Mouse (Mus musculus): ENCODE measurements around the gene Tmem88. TPM values are rescaled to one million over a fixed set of nuclear protein-coding genes. Genes with fewer than 3 reads are reported as not detected.
A peak's percentile ranks its signal among the peaks of the same experiment; 100 is the strongest.

Gene Tmem88
- polyA plus RNA-seq, 1 experiment from 2014 or later = 34.8 TPM

DNA sequence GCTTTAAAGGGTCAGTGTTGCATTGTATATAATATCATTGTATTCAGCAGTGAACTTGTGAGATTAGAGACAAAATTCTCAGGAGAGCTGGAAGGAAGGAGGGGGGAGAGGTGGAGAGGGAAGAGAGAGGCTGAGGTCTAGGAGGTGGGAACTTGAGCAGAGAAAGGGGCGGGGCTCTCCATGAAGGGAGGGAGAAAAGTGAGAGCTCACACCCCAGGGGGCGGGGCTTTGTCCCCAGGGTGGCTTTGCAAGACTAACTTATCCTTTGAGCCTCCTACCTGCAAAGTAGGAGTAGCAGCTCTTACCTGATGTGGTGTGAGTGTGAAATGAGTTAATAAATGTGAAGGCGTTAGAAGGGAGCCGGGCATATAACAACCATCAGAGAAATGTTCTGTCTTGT is 30.7 kb upstream of the Tmem88 start:
- no peak overlapping the region for H3K4me2 ChIP-seq (ENCODE audit: low read length)
- H3K9ac ChIP-seq (ENCODE audit: low read length) = no peak overlapping the region
- no peaks in the 10 kb centered on the region for H3K36me3 ChIP-seq (ENCODE audit: control insufficient read depth, insufficient read depth, low read length)
- no peaks in the 10 kb centered on the region for H3K27me3 ChIP-seq (replicated peaks; ENCODE audit: control insufficient read depth, insufficient read depth, low read length)
- WGBS = 17% methylated on average over 4 of the region's 4 CpGs
- ATAC-seq (replicated peaks; ENCODE audit: low FRiP score, low TSS enrichment, low read depth) (no peak), DNase-seq (ENCODE audit: low spot score) (no peak)
- no peak overlapping the region for H3K4me3 ChIP-seq (ENCODE audit: low read depth, low read length)
- H3K4me1 ChIP-seq (replicated peaks; ENCODE audit: control insufficient read depth, insufficient read depth, low read length) = peaks cover 8% of the 10 kb centered on the region; the same call in 1 of the 2 replicates
- no peaks in the 10 kb centered on the region for H3K9me3 ChIP-seq (ENCODE audit: control insufficient read depth, low read length)
- H3K27ac ChIP-seq (ENCODE audit: low read depth) = no peak overlapping the region

GRCm38 (mm10) chr11:69426246-69426645 is 28.2 kb upstream of the Tmem88 start:
- no peak overlapping the region for H3K4me2 ChIP-seq (ENCODE audit: low read length)
- H3K9ac ChIP-seq (ENCODE audit: low read length) = no peak overlapping the region
- H3K4me1 ChIP-seq (replicated peaks; ENCODE audit: control insufficient read depth, insufficient read depth, low read length) = peaks cover 3% of the 10 kb centered on the region; the same call in 1 of the 2 replicates
- no peak overlapping the region for H3K27ac ChIP-seq (ENCODE audit: low read depth)
- no peak for ATAC-seq (replicated peaks; ENCODE audit: low FRiP score, low TSS enrichment, low read depth)
- H3K36me3 ChIP-seq (ENCODE audit: control insufficient read depth, insufficient read depth, low read length) = no peaks in the 10 kb centered on the region
- no peak overlapping the region for H3K4me3 ChIP-seq (ENCODE audit: low read depth, low read length)
- H3K9me3 ChIP-seq (ENCODE audit: control insufficient read depth, low read length) = no peaks in the 10 kb centered on the region
- H3K27me3 ChIP-seq (replicated peaks; ENCODE audit: control insufficient read depth, insufficient read depth, low read length) = peaks cover 15% of the 10 kb centered on the region
- no peak for DNase-seq (ENCODE audit: low spot score)
- WGBS = 80% methylated on average over 2 of the region's 2 CpGs

DNA sequence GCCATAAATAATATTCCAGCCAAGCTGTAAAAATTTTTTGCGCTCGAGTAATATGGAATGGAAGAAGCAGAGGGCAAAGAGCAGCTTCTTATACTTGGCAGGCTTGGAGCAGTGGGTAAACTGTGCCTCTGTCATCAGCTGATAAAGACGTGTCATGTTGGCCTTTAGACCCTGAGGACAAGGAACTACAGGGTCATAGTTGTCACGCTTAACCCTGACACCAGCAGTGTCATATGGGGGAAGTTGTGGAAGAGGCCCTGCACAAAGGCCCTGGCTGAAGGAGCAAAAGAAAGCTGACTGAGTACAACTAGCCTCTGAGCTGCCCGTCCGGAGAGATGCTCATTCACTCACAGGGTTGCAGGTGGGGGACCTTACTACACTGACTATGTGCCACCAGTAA is 25.9 kb upstream of the Tmem88 start:
- Histone ChIP-seq H3K27me3 (replicated peaks; ENCODE audit: control insufficient read depth, insufficient read depth, low read length) (peaks cover 22% of the 10 kb centered on the region), H3K4me3 (ENCODE audit: low read depth, low read length) (no peak overlapping the region), H3K9me3 (ENCODE audit: control insufficient read depth, low read length) (no peaks in the 10 kb centered on the region), H3K4me1 (replicated peaks; ENCODE audit: control insufficient read depth, insufficient read depth, low read length) (peaks cover 16% of the 10 kb centered on the region), H3K36me3 (ENCODE audit: control insufficient read depth, insufficient read depth, low read length) (no peaks in the 10 kb centered on the region), H3K27ac (ENCODE audit: low read depth) (no peak overlapping the region), H3K9ac (ENCODE audit: low read length) (no peak overlapping the region), H3K4me2 (ENCODE audit: low read length) (no peak overlapping the region)
- ATAC-seq (replicated peaks; ENCODE audit: low FRiP score, low TSS enrichment, low read depth) (no peak), DNase-seq (ENCODE audit: low spot score) (no peak)
- WGBS = 62% methylated on average over 6 of the region's 6 CpGs

- Histone ChIP-seq H3K9me3 (ENCODE audit: control insufficient read depth, low read length) (no peaks in the 10 kb centered on the region), H3K27ac (ENCODE audit: low read depth) (no peak overlapping the region), H3K9ac (ENCODE audit: low read length) (no peak overlapping the region), H3K4me1 (replicated peaks; ENCODE audit: control insufficient read depth, insufficient read depth, low read length) (peaks cover 16% of the 10 kb centered on the region), H3K36me3 (ENCODE audit: control insufficient read depth, insufficient read depth, low read length) (no peaks in the 10 kb centered on the region), H3K27me3 (replicated peaks; ENCODE audit: control insufficient read depth, insufficient read depth, low read length) (peaks cover 22% of the 10 kb centered on the region), H3K4me2 (ENCODE audit: low read length) (no peak overlapping the region), H3K4me3 (ENCODE audit: low read depth, low read length) (no peak overlapping the region)
- 87% methylated on average over 10 of the region's 10 CpGs for WGBS
- no peak for DNase-seq (ENCODE audit: low spot score)
- ATAC-seq (replicated peaks; ENCODE audit: low FRiP score, low TSS enrichment, low read depth) = no peak
These were observed 24.8 kb upstream of the Tmem88 start for GRCm38 (mm10) chr11:69422842-69423241.

DNA sequence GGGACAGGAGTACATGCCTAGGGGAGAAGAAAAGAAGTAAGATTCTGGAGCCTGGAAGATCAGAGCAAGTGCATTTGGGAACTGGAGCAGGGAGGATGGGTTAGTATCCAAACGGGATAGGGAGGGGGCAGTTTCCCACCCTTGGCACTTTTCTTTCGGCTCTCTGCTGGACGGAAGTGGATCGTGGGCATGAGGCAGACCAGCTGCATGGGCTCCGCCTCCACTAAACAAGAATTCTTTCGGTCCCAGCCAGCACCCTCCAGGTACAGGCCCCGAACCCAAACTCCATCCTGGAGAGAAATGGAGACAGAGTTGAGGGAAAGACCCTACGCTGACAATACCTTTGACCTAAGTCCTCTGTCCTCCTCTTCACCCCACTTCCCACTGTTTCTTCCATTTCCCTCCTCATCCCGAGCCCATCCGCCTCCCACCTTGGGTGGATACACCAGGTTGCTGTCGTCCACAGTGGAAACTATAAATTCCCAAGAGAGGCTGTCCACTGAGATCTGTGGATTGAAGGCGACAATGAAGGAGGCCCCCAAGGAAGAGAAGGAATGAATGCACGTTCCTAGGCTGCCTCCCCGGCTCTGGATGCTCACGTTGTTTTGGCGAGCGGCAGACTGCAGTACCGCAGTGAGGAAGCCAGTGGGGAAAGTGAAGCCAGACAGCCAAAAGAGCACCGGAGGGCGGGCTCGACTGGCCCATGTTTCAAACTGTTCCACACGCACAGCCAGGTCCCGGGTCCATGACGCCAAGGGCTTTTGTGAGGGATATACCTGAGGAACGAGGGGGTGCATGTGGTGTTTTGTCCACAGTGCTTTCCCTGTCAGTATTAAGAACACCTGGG is 23.3 kb upstream of the Tmem88 start:
- Histone ChIP-seq H3K9me3 (ENCODE audit: control insufficient read depth, low read length) (no peaks in the 10 kb centered on the region), H3K27ac (ENCODE audit: low read depth) (no peak overlapping the region), H3K4me1 (replicated peaks; ENCODE audit: control insufficient read depth, insufficient read depth, low read length) (peaks cover 21% of the 10 kb centered on the region), H3K36me3 (ENCODE audit: control insufficient read depth, insufficient read depth, low read length) (no peaks in the 10 kb centered on the region), H3K4me2 (ENCODE audit: low read length) (no peak overlapping the region), H3K27me3 (replicated peaks; ENCODE audit: control insufficient read depth, insufficient read depth, low read length) (peaks cover 22% of the 10 kb centered on the region), H3K9ac (ENCODE audit: low read length) (no peak overlapping the region), H3K4me3 (ENCODE audit: low read depth, low read length) (no peak overlapping the region)
- WGBS = 21% methylated on average over 25 of the region's 25 CpGs
- no peak for ATAC-seq (replicated peaks; ENCODE audit: low FRiP score, low TSS enrichment, low read depth)
- DNase-seq (ENCODE audit: low spot score) = no peak

DNA sequence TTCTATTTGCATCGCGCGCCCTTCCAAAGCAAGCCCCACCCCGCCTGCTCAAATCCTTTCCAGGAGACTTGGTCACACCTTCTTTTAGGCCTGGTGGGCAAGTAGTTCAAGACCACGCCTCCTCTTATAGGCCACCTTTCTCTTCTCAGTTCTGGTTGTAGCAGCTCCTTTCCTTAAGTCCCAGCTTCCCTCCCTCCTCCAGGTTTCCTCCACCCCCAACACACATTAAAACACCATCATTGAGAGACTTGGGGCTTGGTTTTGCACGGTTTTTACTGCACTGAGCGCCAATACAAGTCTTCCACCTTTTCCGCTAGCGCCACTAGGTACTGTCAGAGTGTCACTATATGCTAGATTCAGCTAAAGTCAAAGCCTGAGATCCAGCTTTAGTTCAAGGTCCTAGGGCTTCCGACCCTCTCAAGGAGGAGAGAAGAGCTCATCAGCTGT is 22.5 kb upstream of the Tmem88 start:
- no peak for ATAC-seq (replicated peaks; ENCODE audit: low FRiP score, low TSS enrichment, low read depth)
- Histone ChIP-seq H3K36me3 (ENCODE audit: control insufficient read depth, insufficient read depth, low read length) (no peaks in the 10 kb centered on the region), H3K9me3 (ENCODE audit: control insufficient read depth, low read length) (no peaks in the 10 kb centered on the region), H3K27ac (ENCODE audit: low read depth) (no peak overlapping the region), H3K4me2 (ENCODE audit: low read length) (peak overlapping the region; percentile 94), H3K9ac (ENCODE audit: low read length) (no peak overlapping the region), H3K4me1 (replicated peaks; ENCODE audit: control insufficient read depth, insufficient read depth, low read length) (peaks cover 21% of the 10 kb centered on the region), H3K4me3 (ENCODE audit: low read depth, low read length) (peak overlapping the region; percentile 90), H3K27me3 (replicated peaks; ENCODE audit: control insufficient read depth, insufficient read depth, low read length) (peaks cover 22% of the 10 kb centered on the region)
- 13% methylated on average over 10 of the region's 10 CpGs for WGBS
- DNase-seq (ENCODE audit: low spot score) = peak; percentile 64

GRCm38 (mm10) chr11:69419813-69420553 is 21.9 kb upstream of the Tmem88 start:
- Histone ChIP-seq H3K4me2 (ENCODE audit: low read length) (peak overlapping the region; percentile 94), H3K9ac (ENCODE audit: low read length) (peak overlapping the region; percentile 49), H3K4me3 (ENCODE audit: low read depth, low read length) (peak overlapping the region; percentile 90), H3K4me1 (replicated peaks; ENCODE audit: control insufficient read depth, insufficient read depth, low read length) (peaks cover 24% of the 10 kb centered on the region), H3K9me3 (ENCODE audit: control insufficient read depth, low read length) (no peaks in the 10 kb centered on the region), H3K27me3 (replicated peaks; ENCODE audit: control insufficient read depth, insufficient read depth, low read length) (peaks cover 22% of the 10 kb centered on the region), H3K27ac (ENCODE audit: low read depth) (peak overlapping the region; percentile 86), H3K36me3 (ENCODE audit: control insufficient read depth, insufficient read depth, low read length) (no peaks in the 10 kb centered on the region)
- DNase-seq (ENCODE audit: low spot score) (peak; percentile 74), ATAC-seq (replicated peaks; ENCODE audit: low FRiP score, low TSS enrichment, low read depth) (no peak)
- under 1% methylated on average over 30 of the region's 31 CpGs for WGBS

GRCm38 (mm10) chr11:69419443-69419812 is 21.4 kb upstream of the Tmem88 start:
- H3K4me1 ChIP-seq (replicated peaks; ENCODE audit: control insufficient read depth, insufficient read depth, low read length) = peaks cover 29% of the 10 kb centered on the region
- WGBS = under 1% methylated on average over 19 of the region's 19 CpGs
- peak; percentile 76 for DNase-seq (ENCODE audit: low spot score)
- peak overlapping the region; percentile 49 for H3K9ac ChIP-seq (ENCODE audit: low read length)
- peak overlapping the region; percentile 90 for H3K4me3 ChIP-seq (ENCODE audit: low read depth, low read length)
- H3K27me3 ChIP-seq (replicated peaks; ENCODE audit: control insufficient read depth, insufficient read depth, low read length) = peaks cover 22% of the 10 kb centered on the region
- H3K36me3 ChIP-seq (ENCODE audit: control insufficient read depth, insufficient read depth, low read length) = no peaks in the 10 kb centered on the region
- H3K4me2 ChIP-seq (ENCODE audit: low read length) = peak overlapping the region; percentile 94
- H3K9me3 ChIP-seq (ENCODE audit: control insufficient read depth, low read length) = no peaks in the 10 kb centered on the region
- peak overlapping the region; percentile 86 for H3K27ac ChIP-seq (ENCODE audit: low read depth)
- no peak for ATAC-seq (replicated peaks; ENCODE audit: low FRiP score, low TSS enrichment, low read depth)
